Mouse (Mus musculus): ENCODE data around the gene Fkrp. TPM values are rescaled to one million over a fixed set of nuclear protein-coding genes. Genes with fewer than 3 reads are reported as not detected.

Gene Fkrp
- polyA plus RNA-seq, 1 experiment from 2014 or later, result 25.4 TPM

DNA sequence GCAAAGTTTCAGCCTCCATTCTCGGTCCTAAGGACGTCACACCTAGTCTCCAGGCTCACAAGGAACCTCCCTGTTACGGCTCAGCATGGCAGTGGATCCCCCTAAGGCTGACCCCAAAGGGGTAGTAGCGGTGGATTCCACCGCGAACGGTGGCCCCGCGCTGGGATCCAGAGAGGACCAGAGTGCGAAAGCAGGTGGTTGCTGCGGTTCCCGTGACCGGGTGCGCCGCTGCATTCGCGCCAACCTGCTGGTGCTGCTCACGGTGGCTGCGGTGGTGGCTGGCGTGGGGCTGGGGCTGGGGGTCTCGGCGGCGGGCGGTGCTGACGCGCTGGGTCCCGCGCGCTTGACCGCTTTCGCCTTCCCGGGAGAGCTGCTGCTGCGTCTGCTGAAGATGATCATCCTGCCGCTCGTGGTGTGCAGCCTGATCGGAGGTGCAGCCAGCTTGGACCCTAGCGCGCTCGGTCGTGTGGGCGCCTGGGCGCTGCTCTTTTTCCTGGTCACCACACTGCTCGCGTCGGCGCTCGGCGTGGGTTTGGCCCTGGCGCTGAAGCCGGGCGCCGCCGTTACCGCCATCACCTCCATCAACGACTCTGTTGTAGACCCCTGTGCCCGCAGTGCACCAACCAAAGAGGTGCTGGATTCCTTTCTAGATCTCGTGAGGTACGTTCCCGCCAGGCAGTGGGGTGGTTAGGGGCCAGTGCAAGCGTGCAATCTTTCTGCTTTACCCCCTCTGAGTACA, 34.5 kb downstream of the Fkrp start:
- 0 out of 2 replicates have a peak, but pooled peaks have one; percentile 14 for ATAC-seq (ENCODE audit: insufficient number of reproducible peaks, low FRiP score, low TSS enrichment, low read depth)
- Histone ChIP-seq H3K4me2 (ENCODE audit: low read depth, severe bottlenecking) (peak overlapping the region; percentile 99), H3K4me3 (ENCODE audit: low read depth, low read length) (peak overlapping the region; percentile 77), H3K36me3 (ENCODE audit: control insufficient read depth, insufficient read depth, low read length) (no peaks in the 10 kb centered on the region), H3K9me3 (ENCODE audit: control insufficient read depth, low read length) (0 out of 2 replicates have a peak, but pooled peaks cover 3% of the 10 kb centered on the region), H3K9ac (ENCODE audit: low read length) (peak overlapping the region; percentile 76), H3K4me1 (ENCODE audit: control insufficient read depth, insufficient read depth, low read length) (peaks cover 22% of the 10 kb centered on the region), H3K27me3 (ENCODE audit: control insufficient read depth, insufficient read depth, low read length) (no peaks in the 10 kb centered on the region), H3K27ac (replicated peaks; ENCODE audit: low read depth, low read length) (no peak overlapping the region)
- peak; percentile 57 for DNase-seq (ENCODE audit: low spot score)
- under 1% methylated on average over 60 of the region's 60 CpGs for WGBS

DNA sequence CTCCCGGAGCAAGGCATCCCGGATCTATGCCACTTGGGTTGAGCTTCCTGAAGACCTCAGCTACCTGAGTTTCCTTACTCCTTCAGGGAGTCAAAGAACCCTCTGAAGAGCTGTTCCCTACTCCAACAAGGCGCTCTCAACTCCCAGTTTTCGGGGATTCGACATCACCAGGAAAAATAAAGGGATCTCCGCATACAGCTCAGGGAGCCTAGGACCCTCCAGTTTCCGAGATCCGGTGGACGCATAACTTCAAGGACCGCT, 35.0 kb downstream of the Fkrp start:
- 0 out of 2 replicates have a peak overlapping the region, but pooled peaks have one; percentile 36 for H3K27ac ChIP-seq (replicated peaks; ENCODE audit: low read depth, low read length)

DNA sequence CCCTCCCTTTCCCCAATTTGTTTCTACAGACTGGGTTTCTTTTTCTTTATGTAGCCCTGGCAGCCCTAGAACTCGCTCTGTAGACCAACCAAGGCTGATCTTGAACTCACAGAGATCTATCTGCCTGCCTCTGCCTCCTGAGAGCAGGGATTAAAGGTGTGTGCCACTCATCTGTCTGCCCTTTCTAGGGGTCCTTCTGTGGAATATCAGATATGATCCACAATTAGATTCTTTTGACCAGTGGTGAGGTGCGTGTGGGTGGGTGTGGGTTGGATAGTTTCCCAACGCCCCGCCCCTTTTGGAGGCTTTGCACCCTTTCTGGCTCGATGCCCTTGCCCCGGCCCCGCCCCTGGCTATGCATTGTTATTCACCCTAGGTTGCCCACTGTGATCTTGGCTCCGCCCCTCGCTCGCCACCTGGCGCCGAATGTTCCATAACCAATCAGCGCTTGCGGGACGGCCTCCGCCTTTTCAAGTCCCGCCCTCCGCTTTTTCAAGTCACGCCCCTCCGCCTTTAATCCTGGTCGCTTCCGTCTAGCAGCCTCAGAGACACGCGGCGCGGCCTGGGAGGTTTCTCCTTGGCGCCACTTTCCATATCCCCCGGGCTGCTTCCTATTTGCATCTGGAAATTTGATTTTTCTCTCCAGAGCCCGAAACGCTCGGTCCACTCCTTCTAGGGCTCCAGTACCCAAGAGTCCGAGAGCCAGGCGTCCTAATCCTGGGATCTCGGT, 35.5 kb downstream of the Fkrp start, which contains the start of gene Slc1a5:
Gene Slc1a5, plus strand, starts transcription at position 516 of the 730 bp plus-strand sequence.
- H3K9ac ChIP-seq (ENCODE audit: low read length), result peak within 1 kb of the TSS; percentile 76
- H3K36me3 ChIP-seq (ENCODE audit: control insufficient read depth, insufficient read depth, low read length), result no peaks in the 10 kb centered on the region
- peak within 1 kb of the TSS; percentile 77 for H3K4me3 ChIP-seq (ENCODE audit: low read depth, low read length)
- no peaks in the 10 kb centered on the region for H3K27me3 ChIP-seq (ENCODE audit: control insufficient read depth, insufficient read depth, low read length)
- H3K9me3 ChIP-seq (ENCODE audit: control insufficient read depth, low read length), result 0 out of 2 replicates have a peak, but pooled peaks cover 3% of the 10 kb centered on the region
- 3% methylated on average over 34 of the region's 34 CpGs for WGBS
- peak; percentile 84 for ATAC-seq (ENCODE audit: insufficient number of reproducible peaks, low FRiP score, low TSS enrichment, low read depth)
- H3K4me2 ChIP-seq (ENCODE audit: low read depth, severe bottlenecking), result peak within 1 kb of the TSS; percentile 99
- H3K4me1 ChIP-seq (ENCODE audit: control insufficient read depth, insufficient read depth, low read length), result peaks cover 22% of the 10 kb centered on the region
- peak; percentile 97 for DNase-seq (ENCODE audit: low spot score)
- H3K27ac ChIP-seq (replicated peaks; ENCODE audit: low read depth, low read length), result 0 out of 2 replicates have a peak within 1 kb of the TSS, but pooled peaks have one; percentile 36

More for the DNA sequence above, 35.0 kb downstream of the Fkrp start:
- Histone ChIP-seq H3K27me3 (ENCODE audit: control insufficient read depth, insufficient read depth, low read length) (no peaks in the 10 kb centered on the region), H3K4me2 (ENCODE audit: low read depth, severe bottlenecking) (peak overlapping the region; percentile 99), H3K4me3 (ENCODE audit: low read depth, low read length) (peak overlapping the region; percentile 77), H3K36me3 (ENCODE audit: control insufficient read depth, insufficient read depth, low read length) (no peaks in the 10 kb centered on the region), H3K9ac (ENCODE audit: low read length) (peak overlapping the region; percentile 76), H3K9me3 (ENCODE audit: control insufficient read depth, low read length) (0 out of 2 replicates have a peak, but pooled peaks cover 3% of the 10 kb centered on the region), H3K4me1 (ENCODE audit: control insufficient read depth, insufficient read depth, low read length) (peaks cover 22% of the 10 kb centered on the region)
- under 1% methylated on average over 10 of the region's 10 CpGs for WGBS
- DNase-seq (ENCODE audit: low spot score) (no peak), ATAC-seq (ENCODE audit: insufficient number of reproducible peaks, low FRiP score, low TSS enrichment, low read depth) (no peak)

DNA sequence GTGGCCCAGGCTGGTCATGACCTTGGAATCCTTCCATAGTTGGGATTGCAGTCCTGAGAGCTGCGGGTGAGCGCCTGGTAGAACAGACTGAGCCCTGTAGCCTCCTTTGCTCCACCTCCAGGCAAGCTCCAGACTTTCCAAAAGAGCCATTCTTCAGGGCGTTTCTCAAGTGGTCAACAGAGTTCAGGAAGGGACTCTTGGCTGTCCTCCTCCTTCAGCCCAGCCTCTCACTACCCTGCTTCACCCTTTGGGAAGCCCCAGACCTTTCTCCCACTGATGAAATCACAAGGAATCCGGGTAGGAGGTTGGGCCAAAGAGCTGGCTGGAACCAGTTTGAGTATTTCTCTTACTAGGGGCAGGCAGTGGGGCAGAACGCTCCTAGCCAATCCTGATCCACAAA, 36.5 kb downstream of the Fkrp start:
- H3K27me3 ChIP-seq (ENCODE audit: control insufficient read depth, insufficient read depth, low read length), result no peaks in the 10 kb centered on the region
- H3K4me2 ChIP-seq (ENCODE audit: low read depth, severe bottlenecking), result no peak overlapping the region
- DNase-seq (ENCODE audit: low spot score), result no peak
- no peaks in the 10 kb centered on the region for H3K36me3 ChIP-seq (ENCODE audit: control insufficient read depth, insufficient read depth, low read length)
- 0 out of 2 replicates have a peak, but pooled peaks cover 5% of the 10 kb centered on the region for H3K9me3 ChIP-seq (ENCODE audit: control insufficient read depth, low read length)
- H3K27ac ChIP-seq (replicated peaks; ENCODE audit: low read depth, low read length), result no peak overlapping the region
- H3K9ac ChIP-seq (ENCODE audit: low read length), result no peak overlapping the region
- H3K4me1 ChIP-seq (ENCODE audit: control insufficient read depth, insufficient read depth, low read length), result peaks cover 22% of the 10 kb centered on the region
- WGBS, result 79% methylated on average over 5 of the region's 5 CpGs
- H3K4me3 ChIP-seq (ENCODE audit: low read depth, low read length), result no peak overlapping the region
- no peak for ATAC-seq (ENCODE audit: insufficient number of reproducible peaks, low FRiP score, low TSS enrichment, low read depth)

DNA sequence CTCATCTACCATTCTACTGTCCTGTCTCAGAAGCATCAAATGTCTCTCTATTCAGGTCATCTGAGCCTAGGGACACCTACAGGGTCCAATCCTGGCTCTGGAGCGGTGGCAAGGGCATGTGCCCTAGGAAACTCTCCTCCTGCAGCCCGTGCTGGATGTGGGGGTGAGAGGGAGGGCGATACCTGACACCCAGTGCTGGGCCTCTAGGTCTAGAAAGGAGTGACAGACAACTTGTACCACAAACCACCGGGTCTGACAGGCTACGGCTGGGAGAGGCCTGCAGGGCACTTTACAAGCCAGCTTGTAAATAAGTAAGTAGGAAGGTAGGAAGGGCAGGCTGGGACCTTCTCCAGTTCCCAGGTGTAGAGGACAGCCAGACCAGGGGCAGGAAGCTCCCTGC, 40.6 kb downstream of the Fkrp start:
- H3K9ac ChIP-seq (ENCODE audit: low read length), result no peak overlapping the region

DNA sequence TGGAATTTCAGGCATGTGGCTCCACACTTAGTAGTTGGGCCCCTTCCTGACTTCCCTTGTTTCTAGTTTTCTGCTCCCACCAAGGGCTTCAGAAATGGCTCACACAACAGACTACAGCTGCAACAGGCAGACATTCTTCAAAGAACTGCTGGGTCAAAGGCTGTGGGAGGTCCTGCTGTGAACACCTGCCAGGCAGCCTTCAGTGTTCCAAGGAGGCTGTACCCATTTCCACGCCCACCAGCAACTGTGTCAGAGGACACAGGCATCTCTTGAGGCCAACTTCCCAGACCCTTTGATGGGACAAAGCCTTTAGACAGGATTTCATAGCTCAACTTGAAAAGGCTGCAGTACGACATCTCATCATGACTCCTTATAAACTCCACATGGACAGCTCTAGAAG, 50.1 kb downstream of the Fkrp start:
- Histone ChIP-seq H3K27ac (replicated peaks; ENCODE audit: low read depth, low read length) (no peak overlapping the region), H3K4me1 (ENCODE audit: control insufficient read depth, insufficient read depth, low read length) (peaks cover 9% of the 10 kb centered on the region), H3K9ac (ENCODE audit: low read length) (no peak overlapping the region), H3K36me3 (ENCODE audit: control insufficient read depth, insufficient read depth, low read length) (no peaks in the 10 kb centered on the region), H3K9me3 (ENCODE audit: control insufficient read depth, low read length) (no peaks in the 10 kb centered on the region), H3K27me3 (ENCODE audit: control insufficient read depth, insufficient read depth, low read length) (no peaks in the 10 kb centered on the region), H3K4me2 (ENCODE audit: low read depth, severe bottlenecking) (no peak overlapping the region), H3K4me3 (ENCODE audit: low read depth, low read length) (no peak overlapping the region)
- no peak for ATAC-seq (ENCODE audit: insufficient number of reproducible peaks, low FRiP score, low TSS enrichment, low read depth)
- no peak for DNase-seq (ENCODE audit: low spot score)
- WGBS, result 38% methylated on average over 2 of the region's 2 CpGs

More for the DNA sequence above, 40.6 kb downstream of the Fkrp start:
- WGBS, result 28% methylated on average over 5 of the region's 5 CpGs
- ATAC-seq (ENCODE audit: insufficient number of reproducible peaks, low FRiP score, low TSS enrichment, low read depth) (no peak), DNase-seq (ENCODE audit: low spot score) (no peak)
- no peaks in the 10 kb centered on the region for H3K4me1 ChIP-seq (ENCODE audit: control insufficient read depth, insufficient read depth, low read length)
- H3K9me3 ChIP-seq (ENCODE audit: control insufficient read depth, low read length), result 0 out of 2 replicates have a peak, but pooled peaks cover 5% of the 10 kb centered on the region
- H3K36me3 ChIP-seq (ENCODE audit: control insufficient read depth, insufficient read depth, low read length), result no peaks in the 10 kb centered on the region
- H3K27me3 ChIP-seq (ENCODE audit: control insufficient read depth, insufficient read depth, low read length), result no peaks in the 10 kb centered on the region
- no peak overlapping the region for H3K4me3 ChIP-seq (ENCODE audit: low read depth, low read length)
- no peak overlapping the region for H3K27ac ChIP-seq (replicated peaks; ENCODE audit: low read depth, low read length)
- H3K4me2 ChIP-seq (ENCODE audit: low read depth, severe bottlenecking), result no peak overlapping the region

DNA sequence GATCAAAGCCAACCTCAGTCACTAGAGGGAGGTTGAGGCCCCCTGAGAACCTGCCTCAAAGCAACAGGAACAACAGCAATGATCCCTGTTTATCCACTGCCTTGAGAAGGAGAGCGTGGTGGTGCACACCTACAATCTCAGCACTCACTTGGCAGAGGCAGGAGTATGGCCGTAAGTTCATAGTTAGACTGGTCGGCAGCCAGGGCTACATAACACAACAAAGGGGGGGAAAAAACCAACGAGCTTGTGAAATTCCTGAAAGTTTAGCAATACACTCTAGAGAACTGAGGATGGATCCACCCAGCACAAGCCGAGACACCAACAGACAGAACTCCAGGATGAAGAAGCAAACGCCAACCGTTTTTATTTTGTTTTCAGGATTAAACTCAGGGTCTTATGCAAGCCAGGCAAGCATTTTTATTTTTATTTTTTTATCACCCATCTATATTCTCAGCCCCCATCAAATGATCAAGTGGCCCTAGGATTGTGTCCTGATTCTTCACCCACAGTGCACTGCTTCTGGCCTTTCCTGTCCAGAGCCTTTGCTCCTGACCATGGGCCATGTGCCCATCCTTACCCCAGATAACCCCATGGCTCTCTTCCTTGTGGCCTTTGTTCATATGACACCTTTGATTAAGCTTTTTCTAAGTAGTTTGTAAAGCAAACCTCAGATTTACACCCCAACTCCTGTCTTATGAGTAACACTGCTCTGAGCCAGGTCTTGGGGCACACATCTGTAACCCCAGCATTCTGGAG, 52.9 kb downstream of the Fkrp start:
- WGBS, result 89% methylated on average over 7 of the region's 7 CpGs
- H3K36me3 ChIP-seq (ENCODE audit: control insufficient read depth, insufficient read depth, low read length), result no peaks in the 10 kb centered on the region
- H3K9me3 ChIP-seq (ENCODE audit: control insufficient read depth, low read length), result no peaks in the 10 kb centered on the region
- H3K27ac ChIP-seq (replicated peaks; ENCODE audit: low read depth, low read length), result no peak overlapping the region
- ATAC-seq (ENCODE audit: insufficient number of reproducible peaks, low FRiP score, low TSS enrichment, low read depth), result no peak
- H3K9ac ChIP-seq (ENCODE audit: low read length), result no peak overlapping the region
- H3K4me3 ChIP-seq (ENCODE audit: low read depth, low read length), result no peak overlapping the region
- H3K27me3 ChIP-seq (ENCODE audit: control insufficient read depth, insufficient read depth, low read length), result no peaks in the 10 kb centered on the region
- H3K4me2 ChIP-seq (ENCODE audit: low read depth, severe bottlenecking), result no peak overlapping the region
- peaks cover 15% of the 10 kb centered on the region for H3K4me1 ChIP-seq (ENCODE audit: control insufficient read depth, insufficient read depth, low read length)
- DNase-seq (ENCODE audit: low spot score), result no peak

DNA sequence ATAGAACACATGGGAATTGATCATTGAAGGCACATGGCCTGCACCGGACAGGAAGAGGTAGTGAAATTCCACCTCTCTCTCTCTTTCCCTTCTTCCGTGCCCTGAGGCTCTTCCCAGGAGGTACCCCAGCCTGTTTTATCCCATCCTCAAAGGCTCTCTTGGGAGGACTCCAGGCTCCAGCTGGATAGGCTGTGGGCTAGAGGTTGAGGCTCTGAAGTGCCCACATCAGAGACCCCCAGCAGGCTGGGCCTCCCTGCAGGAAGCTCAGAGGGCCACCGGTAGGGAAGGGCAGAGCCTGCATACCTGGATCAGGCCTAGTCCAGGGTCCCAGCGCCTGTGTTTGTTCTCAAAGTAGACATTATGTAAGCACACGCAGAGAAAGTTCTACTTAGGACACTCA, 54.9 kb downstream of the Fkrp start:
- Histone ChIP-seq H3K36me3 (ENCODE audit: control insufficient read depth, insufficient read depth, low read length) (no peaks in the 10 kb centered on the region), H3K4me1 (ENCODE audit: control insufficient read depth, insufficient read depth, low read length) (peaks cover 12% of the 10 kb centered on the region), H3K9ac (ENCODE audit: low read length) (no peak overlapping the region), H3K4me2 (ENCODE audit: low read depth, severe bottlenecking) (no peak overlapping the region), H3K27me3 (ENCODE audit: control insufficient read depth, insufficient read depth, low read length) (no peaks in the 10 kb centered on the region), H3K27ac (replicated peaks; ENCODE audit: low read depth, low read length) (peak overlapping the region; percentile 42; the same call in 1 of the 2 replicates), H3K9me3 (ENCODE audit: control insufficient read depth, low read length) (no peaks in the 10 kb centered on the region), H3K4me3 (ENCODE audit: low read depth, low read length) (no peak overlapping the region)
- WGBS, result 31% methylated on average over 5 of the region's 5 CpGs
- ATAC-seq (ENCODE audit: insufficient number of reproducible peaks, low FRiP score, low TSS enrichment, low read depth) (no peak; the same call in 1 of the 2 replicates), DNase-seq (ENCODE audit: low spot score) (no peak)
